Mouse (Mus musculus) retina, postnatal 7 days (tissue): Measurements from ENCODE around the gene Sdhc.
A peak's percentile ranks its signal among the peaks of the same experiment; 100 is the strongest.
"Not testable (repeated sequence)": the region's sequence is repeated elsewhere in the genome, so short reads cannot be mapped to it uniquely, and the experiment has no call there.

Source experiments
- DNase-seq: peaks from one replicate; pipeline ENCODE4 v3.0.0-alpha.2; 2012; ENCODE audit warnings: low read depth, low spot score

Sdhc gene

GRCm38 (mm10) chr1:171112986-171113385 lies 37.4 kb downstream of the Sdhc start:
- no peak for DNase-seq

GRCm38 (mm10) chr1:171111781-171112575 lies 38.4 kb downstream of the Sdhc start:
- no peak for DNase-seq

- peak; percentile 92 for DNase-seq
These were observed 39.2 kb downstream of the Sdhc start for GRCm38 (mm10) chr1:171111020-171111780.

GRCm38 (mm10) chr1:171110659-171111019 lies 39.8 kb downstream of the Sdhc start:
- DNase-seq = no peak

GRCm38 (mm10) chr1:171109620-171110019 lies 40.8 kb downstream of the Sdhc start:
- no peak for DNase-seq

GRCm38 (mm10) chr1:171105226-171105625 lies 45.2 kb downstream of the Sdhc start:
- no peak for DNase-seq

- no peak for DNase-seq
These were observed 47.1 kb downstream of the Sdhc start for GRCm38 (mm10) chr1:171103179-171103840.

- peak; percentile 77 for DNase-seq
These were observed 47.7 kb downstream of the Sdhc start for GRCm38 (mm10) chr1:171102547-171103177.

- peak; percentile 77 for DNase-seq
These were observed 48.5 kb downstream of the Sdhc start for GRCm38 (mm10) chr1:171101733-171102546.

- DNase-seq = no peak
These were observed 49.4 kb downstream of the Sdhc start for GRCm38 (mm10) chr1:171101033-171101432.

GRCm38 (mm10) chr1:171097612-171098011 lies 52.8 kb downstream of the Sdhc start:
- DNase-seq = no peak

- DNase-seq = no peak
These were observed 53.3 kb downstream of the Sdhc start for GRCm38 (mm10) chr1:171097136-171097535.

GRCm38 (mm10) chr1:171096110-171096964 lies 54.1 kb downstream of the Sdhc start:
- no peak for DNase-seq

- no peak for DNase-seq
These were observed 56.0 kb downstream of the Sdhc start for GRCm38 (mm10) chr1:171094424-171094823.

GRCm38 (mm10) chr1:171090761-171091160 lies 59.6 kb downstream of the Sdhc start:
- no peak for DNase-seq

GRCm38 (mm10) chr1:171089891-171090290 lies 60.5 kb downstream of the Sdhc start:
- DNase-seq = no peak

- DNase-seq = not testable (repeated sequence)
These were observed 62.0 kb downstream of the Sdhc start for GRCm38 (mm10) chr1:171088237-171088869.

GRCm38 (mm10) chr1:171085718-171086117 lies 64.7 kb downstream of the Sdhc start:
- no peak for DNase-seq

- DNase-seq = not testable (repeated sequence)
These were observed 68.7 kb downstream of the Sdhc start for GRCm38 (mm10) chr1:171081512-171082231.
